Mouse (Mus musculus): ENCODE results near the gene Olfr630. TPM values are rescaled to one million over a fixed set of nuclear protein-coding genes. Genes with fewer than 3 reads are reported as not detected.
"Not testable (repeated sequence)": the region's sequence is repeated elsewhere in the genome, so short reads cannot be mapped to it uniquely, and the experiment has no call there.

The Olfr630 gene
- polyA plus RNA-seq, 1 experiment from 2014 or later: not detected

GRCm38 (mm10) chr7:103744843-103745242 is 12.3 kb downstream of the Olfr630 start, which contains the start of gene Olfr629:
Olfr629 (minus strand) TSS chr7:103744943.
- H3K27me3 ChIP-seq (ENCODE audit: control insufficient read depth, insufficient read depth, low read depth, low read length): no peaks in the 10 kb centered on the region
- H3K27ac ChIP-seq (ENCODE audit: low read length): no peak within 1 kb of the TSS
- no peak for ATAC-seq (ENCODE audit: low read depth)
- no peaks in the 10 kb centered on the region for H3K9me3 ChIP-seq (ENCODE audit: control insufficient read depth, low read length)
- no peak within 1 kb of the TSS for H3K9ac ChIP-seq (ENCODE audit: low read length)
- WGBS: 77% methylated on average over 2 of the region's 2 CpGs
- no peak within 1 kb of the TSS for H3K4me2 ChIP-seq (ENCODE audit: low read depth, low read length)
- H3K4me1 ChIP-seq (replicated peaks; ENCODE audit: control insufficient read depth, insufficient read depth, low read length): no peaks in the 10 kb centered on the region
- no peaks in the 10 kb centered on the region for H3K36me3 ChIP-seq (ENCODE audit: control insufficient read depth, insufficient read depth, low read length)
- no peak within 1 kb of the TSS for H3K4me3 ChIP-seq (ENCODE audit: low read length)

DNA sequence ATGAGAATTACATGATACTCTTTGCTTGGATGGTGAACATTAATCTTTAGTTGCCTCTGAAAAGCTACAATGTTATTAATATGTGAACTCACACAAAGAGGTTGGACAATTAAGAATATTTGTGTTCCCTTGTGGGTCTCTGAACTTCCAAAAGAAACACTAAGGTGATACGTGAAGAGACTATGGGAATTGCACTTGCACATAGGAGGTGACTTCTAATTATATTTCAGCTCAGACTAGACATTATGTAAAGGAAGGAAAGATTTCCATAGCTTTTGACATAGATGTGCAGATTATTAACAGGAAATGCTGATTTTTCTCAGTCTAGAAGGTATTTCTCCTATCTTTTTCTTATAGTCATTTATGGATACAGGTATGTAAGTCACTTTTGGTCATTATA is 27.1 kb downstream of the Olfr630 start, which contains the start of gene Olfr628:
Gene Olfr628, plus strand, starts transcription at position 301 of the 400 bp plus-strand sequence.
- Histone ChIP-seq H3K9ac (ENCODE audit: low read length) (no peak within 1 kb of the TSS), H3K36me3 (ENCODE audit: control insufficient read depth, insufficient read depth, low read length) (no peaks in the 10 kb centered on the region), H3K27ac (ENCODE audit: low read length) (no peak within 1 kb of the TSS), H3K4me3 (ENCODE audit: low read length) (no peak within 1 kb of the TSS), H3K4me1 (replicated peaks; ENCODE audit: control insufficient read depth, insufficient read depth, low read length) (no peaks in the 10 kb centered on the region), H3K4me2 (ENCODE audit: low read depth, low read length) (no peak within 1 kb of the TSS), H3K9me3 (ENCODE audit: control insufficient read depth, low read length) (no peaks in the 10 kb centered on the region), H3K27me3 (ENCODE audit: control insufficient read depth, insufficient read depth, low read depth, low read length) (no peaks in the 10 kb centered on the region)
- 79% methylated on average over 1 of the region's 1 CpGs for WGBS
- no peak for ATAC-seq (ENCODE audit: low read depth)

GRCm38 (mm10) chr7:103716398-103716797 is 40.7 kb downstream of the Olfr630 start:
- H3K9me3 ChIP-seq (ENCODE audit: control insufficient read depth, low read length); H3K4me1 ChIP-seq (replicated peaks; ENCODE audit: control insufficient read depth, insufficient read depth, low read length); ATAC-seq (ENCODE audit: low read depth); H3K4me2 ChIP-seq (ENCODE audit: low read depth, low read length); H3K36me3 ChIP-seq (ENCODE audit: control insufficient read depth, insufficient read depth, low read length); H3K4me3 ChIP-seq (ENCODE audit: low read length); H3K9ac ChIP-seq (ENCODE audit: low read length); H3K27me3 ChIP-seq (ENCODE audit: control insufficient read depth, insufficient read depth, low read depth, low read length); H3K27ac ChIP-seq (ENCODE audit: low read length): not testable (repeated sequence)
- 79% methylated on average over 1 of the region's 1 CpGs for WGBS

DNA sequence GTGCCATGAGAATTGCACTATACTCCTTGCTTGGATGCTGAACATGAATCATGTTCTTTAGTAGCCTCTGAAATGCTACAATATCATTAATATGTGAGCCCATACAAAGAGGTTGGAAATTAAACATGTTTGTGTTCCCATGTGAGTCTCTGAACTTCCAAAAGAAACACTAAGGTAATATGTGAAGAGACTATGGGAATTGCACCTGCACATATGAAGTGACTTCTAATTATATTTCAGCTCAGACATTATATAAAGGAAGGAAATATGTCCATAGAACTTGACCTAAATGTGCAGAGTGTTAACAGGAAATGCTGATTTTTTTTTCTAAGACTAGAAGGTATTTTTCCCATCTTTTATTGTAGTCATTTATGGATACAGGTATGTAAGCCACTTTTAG is 42.8 kb downstream of the Olfr630 start, which contains the start of gene Olfr243:
Gene Olfr243, plus strand, starts transcription at position 301 of the 400 bp plus-strand sequence.
- Histone ChIP-seq H3K9ac (ENCODE audit: low read length) (no peak within 1 kb of the TSS), H3K36me3 (ENCODE audit: control insufficient read depth, insufficient read depth, low read length) (no peaks in the 10 kb centered on the region), H3K4me2 (ENCODE audit: low read depth, low read length) (no peak within 1 kb of the TSS), H3K9me3 (ENCODE audit: control insufficient read depth, low read length) (no peaks in the 10 kb centered on the region), H3K27me3 (ENCODE audit: control insufficient read depth, insufficient read depth, low read depth, low read length) (no peaks in the 10 kb centered on the region), H3K4me1 (replicated peaks; ENCODE audit: control insufficient read depth, insufficient read depth, low read length) (no peaks in the 10 kb centered on the region), H3K27ac (ENCODE audit: low read length) (no peak within 1 kb of the TSS), H3K4me3 (ENCODE audit: low read length) (no peak within 1 kb of the TSS)
- ATAC-seq (ENCODE audit: low read depth): no peak

- H3K4me3 ChIP-seq (ENCODE audit: low read length): no peak overlapping the region
- ATAC-seq (ENCODE audit: low read depth): no peak
- H3K9me3 ChIP-seq (ENCODE audit: control insufficient read depth, low read length): no peaks in the 10 kb centered on the region
- 28% methylated on average over 2 of the region's 2 CpGs for WGBS
- no peaks in the 10 kb centered on the region for H3K4me1 ChIP-seq (replicated peaks; ENCODE audit: control insufficient read depth, insufficient read depth, low read length)
- no peak overlapping the region for H3K27ac ChIP-seq (ENCODE audit: low read length)
- H3K9ac ChIP-seq (ENCODE audit: low read length): no peak overlapping the region
- H3K27me3 ChIP-seq (ENCODE audit: control insufficient read depth, insufficient read depth, low read depth, low read length): no peaks in the 10 kb centered on the region
- H3K4me2 ChIP-seq (ENCODE audit: low read depth, low read length): no peak overlapping the region
- H3K36me3 ChIP-seq (ENCODE audit: control insufficient read depth, insufficient read depth, low read length): no peaks in the 10 kb centered on the region
Observed at GRCm38 (mm10) chr7:103712024-103712423, 45.1 kb downstream of the Olfr630 start.

Other genes with a start within 250 kb of the Olfr630 start
- not detected in 2 replicates for gene Olfr610, start 245.2 kb downstream of the Olfr630 start, polyA plus RNA-seq (2015; fragmentation: Nextera tagmentation; extraction: Ambion mirVana)
- gene Olfr611, start 236.5 kb downstream of the Olfr630 start, polyA plus RNA-seq (2015; fragmentation: Nextera tagmentation; extraction: Ambion mirVana): not detected in 2 replicates
- gene Olfr612, start 214.6 kb downstream of the Olfr630 start, polyA plus RNA-seq (2015; fragmentation: Nextera tagmentation; extraction: Ambion mirVana): not detected in 2 replicates
- not detected in 2 replicates for gene Olfr613, start 209.3 kb downstream of the Olfr630 start, polyA plus RNA-seq (2015; fragmentation: Nextera tagmentation; extraction: Ambion mirVana)
- not detected in 2 replicates for gene Olfr615, start 201.3 kb downstream of the Olfr630 start, polyA plus RNA-seq (2015; fragmentation: Nextera tagmentation; extraction: Ambion mirVana)
- gene Olfr616, start 188.2 kb downstream of the Olfr630 start, polyA plus RNA-seq (2015; fragmentation: Nextera tagmentation; extraction: Ambion mirVana): not detected in 2 replicates
- not detected in 2 replicates for gene Olfr617, start 184.3 kb downstream of the Olfr630 start, polyA plus RNA-seq (2015; fragmentation: Nextera tagmentation; extraction: Ambion mirVana)
- not detected in 2 replicates for gene Olfr618, start 167.2 kb downstream of the Olfr630 start, polyA plus RNA-seq (2015; fragmentation: Nextera tagmentation; extraction: Ambion mirVana)
- not detected in 2 replicates for gene Olfr619, start 156.8 kb downstream of the Olfr630 start, polyA plus RNA-seq (2015; fragmentation: Nextera tagmentation; extraction: Ambion mirVana)
- gene Olfr620, start 144.8 kb downstream of the Olfr630 start, polyA plus RNA-seq (2015; fragmentation: Nextera tagmentation; extraction: Ambion mirVana): not detected in 2 replicates
- not detected in 2 replicates for gene Olfr622, start 114.6 kb downstream of the Olfr630 start, polyA plus RNA-seq (2015; fragmentation: Nextera tagmentation; extraction: Ambion mirVana)
- not detected in 2 replicates for gene Olfr623, start 93.6 kb downstream of the Olfr630 start, polyA plus RNA-seq (2015; fragmentation: Nextera tagmentation; extraction: Ambion mirVana)
- gene Olfr624, start 86.1 kb downstream of the Olfr630 start, polyA plus RNA-seq (2015; fragmentation: Nextera tagmentation; extraction: Ambion mirVana): 0.05 TPM in 1 of 2 replicates, not detected in the other
- gene Olfr625-ps1, start 74.6 kb downstream of the Olfr630 start, polyA plus RNA-seq (2015; fragmentation: Nextera tagmentation; extraction: Ambion mirVana): not detected in 2 replicates
- not detected in 2 replicates for gene Olfr243, start 42.7 kb downstream of the Olfr630 start, polyA plus RNA-seq (2015; fragmentation: Nextera tagmentation; extraction: Ambion mirVana)
- not detected in 2 replicates for gene Olfr628, start 27.0 kb downstream of the Olfr630 start, polyA plus RNA-seq (2015; fragmentation: Nextera tagmentation; extraction: Ambion mirVana)
- gene Olfr629, start 12.4 kb downstream of the Olfr630 start, polyA plus RNA-seq (2015; fragmentation: Nextera tagmentation; extraction: Ambion mirVana): not detected in 2 replicates
- not detected in 2 replicates for gene Olfr69, start 14.3 kb upstream of the Olfr630 start, polyA plus RNA-seq (2015; fragmentation: Nextera tagmentation; extraction: Ambion mirVana)
- gene Olfr68, start 22.4 kb upstream of the Olfr630 start, polyA plus RNA-seq (2015; fragmentation: Nextera tagmentation; extraction: Ambion mirVana): not detected in 2 replicates
- not detected in 2 replicates for gene Olfr67, start 34.5 kb upstream of the Olfr630 start, polyA plus RNA-seq (2015; fragmentation: Nextera tagmentation; extraction: Ambion mirVana)
- 4,593 and 5,475 TPM in 2 replicates for gene Hbb-bt, start 56.7 kb upstream of the Olfr630 start, polyA plus RNA-seq (2015; fragmentation: Nextera tagmentation; extraction: Ambion mirVana)
- 15,216 and 18,375 TPM in 2 replicates for gene Hbb-bs, start 70.8 kb upstream of the Olfr630 start, polyA plus RNA-seq (2015; fragmentation: Nextera tagmentation; extraction: Ambion mirVana)
- not detected in 2 replicates for gene Hbb-bh2, start 83.2 kb upstream of the Olfr630 start, polyA plus RNA-seq (2015; fragmentation: Nextera tagmentation; extraction: Ambion mirVana)
- 2.2 and 2.4 TPM in 2 replicates for gene Hbb-bh1, start 85.8 kb upstream of the Olfr630 start, polyA plus RNA-seq (2015; fragmentation: Nextera tagmentation; extraction: Ambion mirVana)
- 176 and 183 TPM in 2 replicates for gene Hbb-y, start 95.9 kb upstream of the Olfr630 start, polyA plus RNA-seq (2015; fragmentation: Nextera tagmentation; extraction: Ambion mirVana)
- gene Olfr66, start 128.9 kb upstream of the Olfr630 start, polyA plus RNA-seq (2015; fragmentation: Nextera tagmentation; extraction: Ambion mirVana): not detected in 2 replicates
- gene Olfr64, start 137.2 kb upstream of the Olfr630 start, polyA plus RNA-seq (2015; fragmentation: Nextera tagmentation; extraction: Ambion mirVana): not detected in 2 replicates
- not detected in 2 replicates for gene Olfr65, start 146.2 kb upstream of the Olfr630 start, polyA plus RNA-seq (2015; fragmentation: Nextera tagmentation; extraction: Ambion mirVana)
- not detected in 2 replicates for gene Olfr631, start 171.5 kb upstream of the Olfr630 start, polyA plus RNA-seq (2015; fragmentation: Nextera tagmentation; extraction: Ambion mirVana)
- gene Olfr632, start 177.0 kb upstream of the Olfr630 start, polyA plus RNA-seq (2015; fragmentation: Nextera tagmentation; extraction: Ambion mirVana): not detected in 2 replicates
- not detected in 2 replicates for gene Olfr633, start 187.1 kb upstream of the Olfr630 start, polyA plus RNA-seq (2015; fragmentation: Nextera tagmentation; extraction: Ambion mirVana)
- gene Olfr635, start 213.8 kb upstream of the Olfr630 start, polyA plus RNA-seq (2015; fragmentation: Nextera tagmentation; extraction: Ambion mirVana): not detected in 2 replicates
- not detected in 2 replicates for gene Olfr638, start 241.4 kb upstream of the Olfr630 start, polyA plus RNA-seq (2015; fragmentation: Nextera tagmentation; extraction: Ambion mirVana)